Mouse (Mus musculus): ENCODE measurements at regions not wholly inside any gene's neighbourhood (a gene's known extent, or its start where the extent isn't known, plus 50 kb on each side); places are given as distances from the start of the nearest gene placed in this dataset.

DNA sequence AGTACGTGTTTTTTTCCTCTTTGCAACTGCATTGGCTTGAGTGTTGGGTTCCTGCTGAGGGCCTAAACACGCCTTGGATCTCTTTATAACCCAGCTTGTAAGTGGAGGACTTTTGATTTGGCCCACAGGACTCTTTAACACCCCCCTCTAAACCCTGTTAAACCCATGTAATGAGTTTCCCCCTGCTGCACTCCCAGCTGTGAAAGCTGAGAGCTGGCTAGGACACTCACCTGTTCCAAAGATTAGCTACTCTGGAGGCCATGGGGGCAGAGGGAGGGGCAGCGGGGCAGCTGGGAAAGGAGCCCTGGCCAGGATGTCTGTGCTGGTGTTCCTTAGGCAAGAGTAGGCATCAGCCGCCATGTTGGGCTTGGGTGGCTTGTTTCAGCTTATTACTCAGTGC, 128.7 kb upstream of the Irx3 start:
- DNase-seq: no peak

- DNase-seq: no peak
Measured at GRCm38 (mm10) chr8:91925968-91926524, 124.2 kb upstream of the Irx3 start.

DNA sequence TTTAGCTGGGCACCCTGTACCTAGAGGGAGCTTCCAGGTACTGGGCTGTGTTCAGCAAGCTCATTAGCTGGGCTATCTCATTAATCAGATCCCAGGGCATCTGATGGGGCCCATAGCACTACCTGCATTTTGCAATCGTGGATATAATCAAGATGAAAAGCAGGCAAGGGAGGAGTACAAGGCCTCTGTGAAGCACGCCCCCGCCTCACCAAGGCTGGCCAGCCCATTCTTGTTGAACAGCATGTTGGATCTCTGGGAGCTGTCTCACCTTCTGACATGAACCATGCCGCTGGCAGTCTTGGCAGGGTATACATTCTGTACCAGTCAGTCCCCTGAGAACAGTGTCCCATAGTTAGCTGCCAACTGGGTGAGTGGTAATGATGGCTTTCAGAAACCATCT, 122.3 kb upstream of the Irx3 start:
- no peak for DNase-seq

DNA sequence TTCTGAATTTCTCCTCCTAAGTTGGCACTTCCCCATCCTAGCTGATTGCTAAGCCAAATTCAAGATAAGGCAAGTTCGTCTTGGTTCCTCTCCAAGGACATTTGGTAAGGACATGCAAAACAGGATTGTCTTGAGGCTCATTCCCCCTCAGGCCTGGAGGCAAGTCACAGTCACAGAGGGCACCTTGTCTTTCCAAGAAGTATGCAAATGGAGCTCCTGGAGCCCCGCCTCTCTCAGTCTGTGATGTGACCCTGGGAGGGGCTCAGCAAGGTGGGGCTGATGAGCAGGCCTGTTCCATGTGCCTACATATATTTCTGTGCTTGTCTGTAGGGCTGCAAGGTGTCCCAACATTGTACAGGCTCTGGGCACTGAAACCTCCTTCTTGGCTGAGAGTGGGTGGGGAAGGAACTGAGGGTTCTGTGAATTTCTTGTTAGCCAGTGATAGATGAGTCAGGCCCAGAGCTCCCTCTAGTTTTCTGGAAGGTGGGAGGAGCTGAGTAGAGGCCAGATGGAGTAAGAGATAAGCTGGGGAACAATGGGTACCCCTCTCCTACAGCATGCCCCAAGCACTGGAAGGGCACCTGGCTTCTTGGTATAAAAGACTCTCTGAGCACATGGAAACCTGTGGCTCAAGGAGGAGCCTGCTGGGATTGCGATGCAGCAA, 120.5 kb upstream of the Irx3 start:
- no peak for DNase-seq

DNA sequence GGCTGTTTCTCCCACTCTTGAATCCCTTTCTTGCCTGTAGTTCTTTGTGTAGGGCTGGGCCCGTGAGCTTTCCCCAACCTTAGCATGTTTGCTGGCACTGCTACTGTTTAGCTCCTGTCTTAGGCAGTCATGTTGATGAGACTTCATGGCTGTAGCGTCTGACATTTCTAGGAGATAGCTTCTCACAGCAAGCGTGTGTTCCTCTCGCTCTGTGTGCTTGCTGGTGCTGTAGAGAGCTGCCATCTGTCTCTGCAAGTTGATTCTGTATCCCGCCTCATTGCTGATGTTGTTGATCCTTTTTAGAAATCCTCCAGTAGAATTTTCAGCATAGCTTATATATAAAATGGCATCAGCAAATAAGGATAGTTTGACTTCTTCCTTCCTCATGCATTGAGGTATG, 116.0 kb upstream of the Irx3 start:
- no peak for DNase-seq

- DNase-seq: no peak
Measured at GRCm38 (mm10) chr8:91913971-91914370, 112.1 kb upstream of the Irx3 start.

- no peak for DNase-seq
Measured at GRCm38 (mm10) chr8:91913121-91913520, 111.3 kb upstream of the Irx3 start.

DNA sequence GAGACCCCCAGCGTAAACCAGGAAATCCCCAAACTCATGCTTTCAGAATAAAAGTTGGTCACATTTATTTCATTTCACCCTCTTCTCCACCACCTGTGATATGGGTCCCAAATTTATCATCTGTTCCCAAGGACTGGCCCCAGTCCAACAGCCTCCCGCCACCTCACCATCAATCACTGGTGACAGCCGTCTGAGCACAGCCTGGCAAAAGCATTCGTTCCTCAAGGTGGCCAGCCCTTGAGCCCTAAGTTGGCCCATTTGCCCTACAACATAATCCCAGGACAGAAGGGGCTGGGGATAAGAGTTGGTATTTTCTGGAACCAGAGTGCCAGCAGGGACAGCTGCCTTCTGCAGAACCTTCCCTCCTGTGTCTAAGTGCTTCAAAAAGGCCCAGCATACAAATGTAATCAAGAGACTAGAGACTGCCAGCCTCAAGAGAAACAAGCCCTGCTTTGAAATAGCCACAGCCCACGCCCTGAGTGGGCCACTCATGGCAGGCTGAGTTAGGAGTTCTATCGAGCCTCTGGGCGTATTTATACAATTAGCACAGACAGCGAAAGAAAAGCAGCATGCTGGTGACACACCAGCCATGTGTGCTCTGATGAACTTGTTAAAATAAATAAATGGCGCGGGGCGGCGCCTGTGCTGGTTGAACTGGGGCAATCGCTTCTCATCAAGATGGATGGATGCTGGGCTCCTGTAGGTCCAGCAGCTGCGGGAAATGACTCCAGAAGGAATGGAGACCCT, 107.9 kb upstream of the Irx3 start:
- no peak for DNase-seq

DNA sequence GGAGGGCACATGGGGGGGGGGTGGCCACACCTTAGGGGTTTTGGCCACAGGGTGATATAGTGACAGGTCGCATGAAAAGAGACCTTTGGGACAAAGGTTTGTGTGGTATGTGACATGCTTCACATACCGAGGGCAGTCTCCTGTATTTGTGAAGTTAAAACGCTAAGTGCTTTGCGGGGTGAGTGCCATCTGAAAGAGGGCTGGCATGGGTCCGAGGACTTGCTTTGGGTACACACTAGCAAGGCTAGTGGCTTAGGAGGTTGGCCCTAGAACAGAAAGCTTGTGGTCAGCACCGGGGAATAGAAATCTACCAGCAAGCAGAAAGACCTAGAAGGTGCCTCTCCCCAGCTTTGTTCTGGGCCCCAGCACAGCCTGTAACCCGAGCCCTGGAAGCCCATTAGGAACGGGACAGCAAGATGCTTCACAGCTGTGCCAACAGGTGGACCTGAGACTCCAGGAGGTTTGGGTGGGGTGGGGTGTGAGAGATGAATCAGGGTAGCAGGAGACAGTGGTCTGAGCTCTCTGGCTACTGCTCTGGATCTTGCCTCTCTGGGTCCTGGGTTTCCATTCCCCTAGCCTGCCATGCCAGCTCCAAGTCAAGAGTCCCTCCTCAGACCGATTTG, 107.0 kb upstream of the Irx3 start:
- no peak for DNase-seq

DNA sequence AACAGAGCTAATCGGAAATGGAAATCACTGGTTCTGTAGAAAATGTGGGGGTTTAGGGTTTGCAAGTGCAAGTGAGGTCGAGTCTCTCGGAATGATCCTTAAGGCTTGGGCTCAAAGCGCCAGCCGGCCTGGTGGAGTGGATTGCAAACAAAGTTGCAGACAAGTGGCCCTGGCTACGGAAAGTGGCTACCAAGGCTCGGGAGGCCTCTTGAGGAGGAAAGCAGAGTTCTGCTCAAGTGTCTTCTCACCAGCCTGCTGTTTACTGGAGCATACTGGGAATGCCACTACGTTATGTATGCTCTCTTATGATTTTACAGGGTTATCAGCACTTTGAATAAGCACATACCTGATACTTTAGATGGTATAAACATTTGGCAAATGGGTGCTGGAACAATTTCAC, 105.3 kb upstream of the Irx3 start:
- no peak for DNase-seq

DNA sequence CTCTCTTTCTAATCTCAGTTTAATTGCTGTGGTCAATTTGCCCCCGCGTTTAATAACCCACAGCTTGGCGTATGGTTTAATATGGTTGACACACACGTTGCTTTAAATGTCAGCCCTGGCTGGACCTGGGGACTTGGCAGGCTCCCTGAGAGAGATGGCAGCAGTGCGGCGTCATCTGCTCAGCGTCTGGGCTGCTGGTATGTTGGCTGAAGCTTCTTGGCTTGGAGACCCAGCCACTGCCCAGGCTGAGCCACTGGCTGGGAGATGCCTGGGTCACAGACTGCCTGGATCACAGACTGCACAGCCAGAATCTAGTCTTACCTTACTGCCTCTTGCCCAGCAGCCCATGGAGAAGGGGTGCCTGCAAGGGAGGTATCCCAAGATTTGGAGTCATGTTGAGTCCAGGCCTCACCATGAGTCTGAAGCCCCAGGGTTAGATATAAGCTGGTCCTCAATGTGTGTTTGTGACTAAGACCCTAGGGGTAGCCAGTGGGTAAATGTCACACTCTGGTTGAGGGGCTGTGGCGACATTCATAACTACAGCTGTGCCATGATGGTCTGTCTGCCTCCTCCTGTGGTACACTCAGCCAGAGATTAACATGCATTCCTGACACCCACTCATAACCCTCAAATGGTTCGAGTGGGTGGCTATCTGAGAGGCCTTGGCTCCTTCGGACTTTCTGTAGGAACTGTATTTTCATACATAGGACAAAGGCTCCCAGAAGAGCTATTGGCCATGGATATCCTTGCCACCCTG, 99.8 kb upstream of the Irx3 start:
- DNase-seq: no peak

- no peak for DNase-seq
Measured at GRCm38 (mm10) chr8:91899747-91900146, 97.9 kb upstream of the Irx3 start.

DNA sequence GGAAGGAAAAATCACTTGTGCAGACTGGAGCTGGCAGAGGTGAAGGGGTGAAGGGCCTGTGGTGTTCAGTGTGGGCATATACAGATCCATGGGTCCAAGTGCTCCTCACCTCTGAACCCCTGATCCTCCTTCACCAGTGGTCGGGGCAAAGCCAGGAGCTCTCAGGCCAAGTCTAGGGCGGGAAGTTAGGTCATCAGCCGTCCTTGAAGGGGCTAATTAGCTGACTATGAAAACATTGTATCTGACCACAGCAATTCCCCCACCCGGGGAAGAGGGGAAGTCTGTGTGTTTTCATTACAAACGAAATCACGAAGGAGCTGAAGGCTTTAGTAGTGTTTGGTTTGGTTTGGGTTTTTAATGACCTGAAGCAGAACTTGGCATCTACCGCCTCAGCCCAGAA, 95.5 kb upstream of the Irx3 start:
- DNase-seq: no peak

DNA sequence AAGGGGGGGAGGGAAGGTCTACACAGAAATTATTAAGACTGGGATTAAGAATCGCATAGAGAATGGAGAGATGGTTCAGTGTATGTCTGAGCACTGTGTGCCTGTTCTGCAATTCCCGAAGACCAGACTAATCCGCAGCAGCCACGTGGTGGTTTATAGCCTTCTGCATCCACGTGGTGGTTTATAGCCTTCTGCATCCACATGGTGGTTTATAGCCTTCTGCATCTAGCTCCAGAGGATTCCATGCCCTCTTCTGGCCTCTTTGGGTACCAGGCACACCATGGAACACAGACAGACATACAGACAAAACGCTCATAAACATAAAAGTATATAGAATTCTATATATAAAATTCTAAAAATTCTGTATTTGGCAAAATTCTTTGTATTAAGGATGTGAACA, 94.1 kb upstream of the Irx3 start:
- DNase-seq: no peak

DNA sequence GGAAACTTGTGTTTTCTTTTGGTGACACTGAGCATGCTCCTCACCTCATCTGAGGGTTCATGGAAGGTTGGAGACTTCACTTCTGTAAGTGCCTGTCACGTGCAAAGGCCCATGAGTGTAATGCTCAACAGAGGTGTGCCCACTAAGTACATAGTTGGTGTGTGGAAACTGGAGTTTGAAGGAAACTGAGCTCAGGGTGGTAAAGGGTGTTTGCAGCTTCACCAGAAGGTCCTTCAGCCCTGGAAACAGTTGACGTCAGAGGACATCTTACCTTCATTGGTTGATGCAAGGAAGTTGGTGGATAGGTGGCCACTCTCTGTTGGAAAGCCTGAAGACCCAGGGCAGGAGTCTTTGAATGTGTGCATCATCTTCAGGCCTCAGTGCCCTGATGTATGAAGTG, 83.0 kb upstream of the Irx3 start:
- DNase-seq: no peak

GRCm38 (mm10) chr8:91884325-91884724, 82.5 kb upstream of the Irx3 start:
- no peak for DNase-seq

- no peak for DNase-seq
Measured at GRCm38 (mm10) chr8:91883012-91883411, 81.1 kb upstream of the Irx3 start.

GRCm38 (mm10) chr8:91878886-91879285, 77.0 kb upstream of the Irx3 start:
- no peak for DNase-seq

DNA sequence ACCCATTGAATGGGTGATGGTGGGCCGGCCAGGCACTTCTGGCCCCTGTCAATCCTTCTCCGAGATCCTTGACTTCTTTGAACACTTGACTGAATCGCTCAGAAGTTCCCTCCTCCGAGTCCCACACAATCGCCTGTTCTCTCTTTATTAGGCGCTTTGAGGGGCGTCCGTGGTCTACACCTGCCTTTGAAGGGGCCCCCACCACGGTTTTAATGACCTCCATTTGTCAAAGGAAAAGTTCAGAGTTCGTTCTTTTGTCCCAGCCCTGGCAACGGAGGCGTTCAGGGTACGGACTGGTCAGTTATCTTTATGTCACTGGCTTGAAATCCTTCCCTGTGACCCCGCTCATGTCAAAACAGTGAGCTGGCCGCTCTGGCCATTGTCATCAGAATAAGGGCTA, 74.3 kb upstream of the Irx3 start:
- DNase-seq: no peak

- DNase-seq: no peak
Measured at GRCm38 (mm10) chr8:91873232-91873631, 71.4 kb upstream of the Irx3 start.

DNA sequence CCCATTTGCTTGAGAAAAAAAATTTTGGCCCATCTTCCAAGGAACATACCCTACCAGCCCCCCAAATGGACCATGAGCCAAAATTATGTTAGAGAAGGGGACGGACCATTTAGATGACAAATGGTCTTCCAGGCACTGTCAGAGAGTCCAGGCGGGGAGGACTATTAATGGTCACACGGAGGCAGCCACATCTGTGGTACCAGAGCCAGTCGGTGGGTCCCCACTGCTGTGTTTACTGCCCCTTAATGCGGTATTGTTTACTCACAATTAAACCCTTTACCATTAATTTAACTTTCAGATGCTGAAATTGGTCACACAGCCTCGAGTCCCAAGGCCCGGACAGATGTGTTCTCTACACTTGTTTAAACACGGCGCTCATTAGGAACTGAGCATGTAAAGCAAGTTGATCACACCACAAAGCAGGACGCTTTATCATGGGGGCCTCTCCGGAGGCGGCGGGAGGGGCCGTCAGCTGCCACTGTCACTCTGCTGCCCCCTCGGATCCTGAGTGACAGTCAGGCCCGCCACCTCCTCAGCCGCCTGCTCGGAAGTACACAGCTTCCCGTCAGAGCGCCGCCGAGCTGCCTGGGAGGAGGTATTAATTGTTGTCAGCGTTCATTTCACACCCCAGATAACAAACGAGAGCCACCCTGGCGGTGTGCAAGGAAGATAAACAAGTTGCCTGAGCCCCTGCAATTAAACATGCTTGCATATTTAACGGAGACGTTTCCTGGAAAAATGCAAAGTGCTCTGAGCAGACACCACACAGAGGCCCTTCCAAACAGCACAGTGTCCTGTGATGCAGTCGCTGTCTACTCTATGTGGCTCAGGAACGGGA, 70.6 kb upstream of the Irx3 start:
- no peak for DNase-seq

DNA sequence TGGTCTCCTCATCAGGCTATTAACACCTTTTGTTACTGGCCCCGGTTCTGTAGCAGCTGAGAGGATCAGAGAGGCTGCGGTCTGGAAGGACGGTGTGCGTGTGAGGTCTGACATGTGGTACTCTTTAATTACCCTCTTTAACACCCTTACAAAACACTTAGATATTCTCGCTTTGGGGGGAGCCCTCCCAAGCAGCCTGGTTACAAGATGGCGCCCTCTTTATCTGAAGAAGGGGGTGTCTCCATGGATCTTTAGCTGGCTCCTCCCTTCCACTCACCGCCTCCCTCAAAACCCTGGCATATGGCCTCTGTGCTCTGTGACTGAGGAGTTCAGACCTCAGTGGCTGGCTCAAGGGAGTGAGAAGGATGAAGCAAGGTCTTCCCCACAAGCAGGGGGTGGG, 65.2 kb upstream of the Irx3 start:
- DNase-seq: no peak
